Mouse (Mus musculus) heart, embryonic 12.5 days (tissue): ENCODE data around the gene Mrps23. TPM values are rescaled to one million over a fixed set of nuclear protein-coding genes. Genes with fewer than 3 reads are reported as not detected.

Source experiments
- ATAC-seq: fragments of 200-750 bp; cut with Nextera tagmentation; 2 replicates; pipeline ENCODE4 v1.8.0; 2017; ENCODE audit warnings: moderate TSS enrichment, moderate library complexity; ENCODE audit not compliant: insufficient number of reproducible peaks, low FRiP score
- H3K27ac ChIP-seq: fragments of 300-500 bp; sonication (generic); 2 replicates; pipeline ENCODE4 v1.5.1; 2016; ENCODE audit warnings: mild to moderate bottlenecking, moderate library complexity; ENCODE audit not compliant: poor library complexity, severe bottlenecking
- H3K27me3 ChIP-seq: fragments of 300-500 bp; sonication (generic); replicated peaks from 2 replicates; pipeline ENCODE4 v1.6.1; 2016; ENCODE audit warnings: mild to moderate bottlenecking, moderate library complexity
- H3K36me3 ChIP-seq: fragments of 300-500 bp; sonication (generic); 2 replicates; pipeline ENCODE4 v1.6.1; 2016; ENCODE audit warnings: mild to moderate bottlenecking, moderate library complexity
- H3K4me1 ChIP-seq: fragments of 300-500 bp; sonication (generic); replicated peaks from 2 replicates; pipeline ENCODE4 v1.6.1; 2016; ENCODE audit warnings: mild to moderate bottlenecking
- H3K4me2 ChIP-seq: fragments of 300-500 bp; sonication (generic); 2 replicates; pipeline ENCODE4 v1.6.1; 2016; ENCODE audit warnings: mild to moderate bottlenecking, moderate library complexity
- H3K4me3 ChIP-seq: fragments of 300-500 bp; sonication (generic); 2 replicates; pipeline ENCODE4 v1.5.1; 2016; ENCODE audit warnings: mild to moderate bottlenecking
- H3K9ac ChIP-seq: fragments of 300-500 bp; sonication (generic); 2 replicates; pipeline ENCODE4 v1.6.1; 2016; ENCODE audit warnings: mild to moderate bottlenecking, moderate library complexity
- H3K9me3 ChIP-seq: fragments of 300-500 bp; sonication (generic); replicated peaks from 2 replicates; pipeline ENCODE4 v1.6.1; 2016; ENCODE audit warnings: mild to moderate bottlenecking, moderate library complexity
- WGBS: fragments of 180-500 bp; shearing (Covaris S2); methylation state at CpG from one replicate; pipeline ENCODE4 v1.1.7; 2016; 5-methylcytosine and 5-hydroxymethylcytosine counted together
- polyA plus RNA-seq: library from polyadenylated mRNA; unstranded; fragments of >200 nt; fragmentation: Nextera tagmentation; extraction: Ambion mirVana; gene quantifications from 2 replicates; pipeline ENCODE4 v1.2.1, GENCODE M21; 2016

Mrps23 gene
- polyA plus RNA-seq, 1 experiment from 2014 or later: 79.2 TPM

DNA sequence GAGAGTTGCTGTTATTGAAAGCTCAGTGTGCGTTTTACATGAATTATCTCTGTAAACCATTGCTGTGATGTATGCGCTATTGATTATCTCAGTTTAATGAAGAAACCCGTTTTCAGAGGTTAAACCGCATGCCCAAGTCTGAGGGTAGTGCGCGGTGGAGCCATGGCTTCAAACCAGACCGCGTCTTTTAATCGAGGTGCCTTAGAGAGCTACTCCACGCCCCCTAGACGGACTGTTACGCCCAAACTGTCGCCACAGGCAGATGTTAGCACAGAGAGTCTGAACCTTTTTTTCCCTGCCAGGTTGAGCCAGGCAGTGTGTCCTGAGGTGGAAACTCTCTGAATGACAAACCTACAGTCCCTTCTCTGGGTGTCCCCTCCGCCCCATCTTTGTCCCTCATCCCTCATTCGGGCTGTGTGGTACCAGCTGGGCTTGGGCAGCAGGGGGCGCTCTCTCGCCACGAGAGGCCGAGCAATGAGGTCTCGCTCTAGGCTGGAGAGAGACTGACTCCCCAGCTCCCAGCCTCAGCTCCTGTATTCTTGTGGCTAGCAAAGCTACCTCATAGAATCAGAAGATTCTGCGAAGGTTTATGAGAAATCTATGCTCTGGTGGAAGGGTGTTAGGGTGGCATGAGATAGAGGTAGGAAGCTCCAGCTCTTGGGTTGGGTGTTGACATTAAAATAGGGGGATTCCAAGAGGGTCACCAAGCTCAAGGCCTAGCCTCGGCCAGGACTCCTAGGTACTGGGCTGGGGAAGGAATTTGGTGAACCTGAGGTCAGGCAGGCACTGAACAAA lies 48.0 kb downstream of the Mrps23 start:
- H3K27ac ChIP-seq: peak overlapping the region; percentile 65; the same call in 1 of the 2 replicates
- H3K27me3 ChIP-seq: no peaks in the 10 kb centered on the region
- peak overlapping the region; percentile 19; the same call in 1 of the 2 replicates for H3K4me3 ChIP-seq
- H3K9me3 ChIP-seq: no peaks in the 10 kb centered on the region
- peaks cover 45% of the 10 kb centered on the region for H3K4me1 ChIP-seq
- peak overlapping the region; percentile 60 for H3K4me2 ChIP-seq
- 10% methylated on average over 22 of the region's 22 CpGs for WGBS
- peak; percentile 80 for ATAC-seq
- H3K9ac ChIP-seq: 0 out of 2 replicates have a peak overlapping the region, but pooled peaks have one; percentile 4
- H3K36me3 ChIP-seq: no peaks in the 10 kb centered on the region

DNA sequence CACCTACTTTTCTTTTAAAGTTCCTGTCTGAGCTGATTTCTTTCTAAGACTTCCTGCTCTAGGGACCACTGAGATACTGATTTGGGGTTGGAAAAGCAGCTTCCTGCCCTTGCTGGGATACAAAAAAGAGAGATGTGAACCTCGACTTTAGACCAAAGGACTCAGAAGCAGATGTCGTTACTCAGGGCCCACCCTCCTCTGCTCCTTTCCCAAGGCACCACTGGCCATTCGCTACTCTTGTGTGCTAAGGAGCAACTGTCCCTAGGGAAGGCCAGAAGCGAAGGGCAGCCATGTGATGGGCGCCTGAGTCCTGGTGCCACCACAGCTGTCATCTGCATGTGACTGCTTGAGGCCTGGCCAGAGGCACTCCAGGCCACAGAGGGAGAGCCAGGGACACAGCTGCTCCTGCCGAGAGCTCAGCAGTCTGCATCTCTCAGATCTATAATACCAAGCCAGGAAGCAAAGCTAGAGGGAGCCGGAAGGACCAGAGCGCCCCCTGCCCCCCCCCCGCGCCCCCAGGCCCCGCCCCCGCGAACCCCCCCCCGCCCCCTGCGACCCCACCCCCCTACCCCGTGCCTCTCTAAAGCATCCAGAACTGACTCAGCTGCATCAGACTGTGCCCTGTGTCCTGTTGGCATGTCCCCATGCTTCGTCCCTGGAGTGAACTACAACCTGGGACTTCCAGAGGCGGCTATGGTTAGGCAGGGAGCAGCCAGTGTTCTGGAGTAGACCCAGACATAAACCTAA lies 48.8 kb downstream of the Mrps23 start:
- Histone ChIP-seq H3K9me3 (no peaks in the 10 kb centered on the region), H3K4me3 (no peak overlapping the region), H3K4me1 (peaks cover 45% of the 10 kb centered on the region), H3K9ac (peak overlapping the region; percentile 31; the same call in 1 of the 2 replicates), H3K4me2 (peak overlapping the region; percentile 14; the same call in 1 of the 2 replicates), H3K27me3 (no peaks in the 10 kb centered on the region), H3K36me3 (no peaks in the 10 kb centered on the region), H3K27ac (peak overlapping the region; percentile 65)
- 22% methylated on average over 14 of the region's 18 CpGs for WGBS
- ATAC-seq: 0 out of 2 replicates have a peak, but pooled peaks have one; percentile 10

- no peak for ATAC-seq
- H3K9ac ChIP-seq: peak overlapping the region; percentile 31; the same call in 1 of the 2 replicates
- no peaks in the 10 kb centered on the region for H3K27me3 ChIP-seq
- H3K4me2 ChIP-seq: no peak overlapping the region
- WGBS: 46% methylated on average over 7 of the region's 7 CpGs
- no peaks in the 10 kb centered on the region for H3K9me3 ChIP-seq
- peak overlapping the region; percentile 65 for H3K27ac ChIP-seq
- no peak overlapping the region for H3K4me3 ChIP-seq
- peaks cover 45% of the 10 kb centered on the region for H3K4me1 ChIP-seq
- no peaks in the 10 kb centered on the region for H3K36me3 ChIP-seq
Measured at GRCm38 (mm10) chr11:88253514-88254167, 49.5 kb downstream of the Mrps23 start.

GRCm38 (mm10) chr11:88257700-88258099 lies 53.5 kb downstream of the Mrps23 start:
- Histone ChIP-seq H3K27ac (no peak overlapping the region), H3K27me3 (no peaks in the 10 kb centered on the region)
- 76% methylated on average over 4 of the region's 4 CpGs for WGBS

DNA sequence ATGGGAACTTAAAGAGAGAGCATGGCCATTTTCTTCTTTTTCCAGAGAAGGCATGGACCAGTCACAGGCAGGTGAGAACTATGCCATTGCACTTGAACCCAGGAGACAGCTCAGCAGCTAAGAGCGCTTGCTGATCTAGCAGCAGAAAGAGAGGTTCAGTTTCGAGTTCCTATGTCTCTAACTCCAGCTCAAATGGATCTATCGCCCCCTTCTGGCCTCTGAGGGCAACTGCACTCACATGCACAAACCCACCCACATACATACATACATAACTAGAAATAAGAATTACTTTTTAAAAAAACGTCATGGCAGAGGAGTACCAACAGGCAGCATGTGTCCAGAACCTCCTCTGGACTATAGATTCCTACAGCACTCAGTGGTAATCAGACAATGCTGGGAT lies 54.0 kb downstream of the Mrps23 start:
- H3K27me3 ChIP-seq: no peaks in the 10 kb centered on the region
- 77% methylated on average over 4 of the region's 4 CpGs for WGBS
- peaks cover 21% of the 10 kb centered on the region for H3K4me1 ChIP-seq
- no peak for ATAC-seq
- no peaks in the 10 kb centered on the region for H3K36me3 ChIP-seq
- H3K4me3 ChIP-seq: no peak overlapping the region
- H3K9ac ChIP-seq: no peak overlapping the region
- H3K27ac ChIP-seq: no peak overlapping the region
- H3K4me2 ChIP-seq: no peak overlapping the region
- H3K9me3 ChIP-seq: peaks cover 7% of the 10 kb centered on the region

More at GRCm38 (mm10) chr11:88257700-88258099, 53.5 kb downstream of the Mrps23 start:
- Histone ChIP-seq H3K9ac (no peak overlapping the region), H3K36me3 (no peaks in the 10 kb centered on the region), H3K4me3 (no peak overlapping the region), H3K4me1 (peaks cover 26% of the 10 kb centered on the region), H3K9me3 (peaks cover 7% of the 10 kb centered on the region), H3K4me2 (no peak overlapping the region)
- ATAC-seq: no peak

GRCm38 (mm10) chr11:88260463-88260862 lies 56.3 kb downstream of the Mrps23 start:
- Histone ChIP-seq H3K36me3 (no peaks in the 10 kb centered on the region), H3K9ac (peak overlapping the region; percentile 6; the same call in 1 of the 2 replicates), H3K27ac (peak overlapping the region; percentile 31), H3K4me1 (peaks cover 11% of the 10 kb centered on the region), H3K27me3 (no peaks in the 10 kb centered on the region), H3K9me3 (peaks cover 7% of the 10 kb centered on the region), H3K4me3 (no peak overlapping the region), H3K4me2 (no peak overlapping the region)
- no peak for ATAC-seq
- 19% methylated on average over 7 of the region's 7 CpGs for WGBS

Other genes starting within 250 kb of the Mrps23 start
- 21.4 and 22.5 TPM in 2 replicates for gene Dynll2, start 216.9 kb upstream of the Mrps23 start, polyA plus RNA-seq
- 254 and 260 TPM in 2 replicates for gene Srsf1, start 157.0 kb upstream of the Mrps23 start, polyA plus RNA-seq
- 27.3 and 29.3 TPM in 2 replicates for gene Vezf1, start 136.1 kb upstream of the Mrps23 start, polyA plus RNA-seq
- gene Cuedc1, start 106.3 kb upstream of the Mrps23 start, polyA plus RNA-seq: 20.7 and 22.9 TPM in 2 replicates
- 0.26 TPM in 1 of 2 replicates, not detected in the other for gene Ccdc182, start 89.7 kb downstream of the Mrps23 start, polyA plus RNA-seq